Mouse (Mus musculus): ENCODE measurements around the gene Tmem150a. TPM values are rescaled to one million over a fixed set of nuclear protein-coding genes. Genes with fewer than 3 reads are reported as not detected.

Gene Tmem150a
- total RNA-seq, 1 experiment from 2014 or later = 0.93 TPM

DNA sequence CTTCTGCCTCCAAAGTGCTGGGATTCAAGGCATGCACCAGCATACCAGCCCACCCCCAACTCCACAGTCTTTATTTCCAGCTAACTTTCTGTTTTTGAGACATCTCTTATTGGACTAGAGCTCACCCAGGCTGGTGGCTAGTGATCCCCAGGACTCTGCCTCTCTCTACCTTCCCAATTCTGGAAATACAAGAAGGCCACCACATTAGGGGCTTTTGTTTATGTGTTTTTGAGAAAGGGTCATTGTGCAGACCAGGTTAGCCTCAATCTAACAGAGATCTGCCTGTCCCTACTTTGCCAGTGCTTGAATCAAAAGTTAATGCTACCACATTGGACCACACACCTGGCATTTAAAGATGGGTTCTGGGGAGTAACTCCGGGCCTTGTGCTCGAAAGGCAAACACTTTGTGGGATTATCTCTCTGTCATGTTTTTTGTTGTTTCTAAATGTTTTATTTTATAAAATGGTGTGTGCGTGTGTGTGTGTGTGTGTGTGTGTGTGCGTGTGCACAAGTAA, 12.3 kb downstream of the Tmem150a start:
- no peak for ATAC-seq (ENCODE audit: extremely low read depth, insufficient number of reproducible peaks, low FRiP score, poor library complexity, severe bottlenecking)

DNA sequence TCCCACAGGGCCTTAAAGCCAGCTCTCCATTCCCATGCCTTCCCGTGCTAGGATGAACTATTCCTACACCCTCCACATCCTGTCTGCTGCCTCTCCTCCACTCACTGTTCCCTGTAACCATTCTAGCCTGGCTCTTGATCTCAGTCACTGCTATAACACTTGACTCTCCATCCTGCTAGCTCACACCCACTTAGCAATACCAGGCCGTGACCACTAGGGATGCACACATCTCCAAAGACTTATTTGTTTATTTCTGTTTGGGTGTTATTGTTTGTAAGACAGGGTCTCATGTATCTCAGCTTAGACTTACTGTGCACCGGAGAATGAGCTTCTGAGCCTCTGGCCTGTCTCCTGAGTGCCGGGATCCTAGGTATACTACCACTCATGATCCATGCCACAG, 14.3 kb downstream of the Tmem150a start:
- ATAC-seq (ENCODE audit: extremely low read depth, insufficient number of reproducible peaks, low FRiP score, poor library complexity, severe bottlenecking) = no peak

GRCm38 (mm10) chr6:72370091-72370490, 14.8 kb downstream of the Tmem150a start:
- ATAC-seq (ENCODE audit: extremely low read depth, insufficient number of reproducible peaks, low FRiP score, poor library complexity, severe bottlenecking) = no peak

DNA sequence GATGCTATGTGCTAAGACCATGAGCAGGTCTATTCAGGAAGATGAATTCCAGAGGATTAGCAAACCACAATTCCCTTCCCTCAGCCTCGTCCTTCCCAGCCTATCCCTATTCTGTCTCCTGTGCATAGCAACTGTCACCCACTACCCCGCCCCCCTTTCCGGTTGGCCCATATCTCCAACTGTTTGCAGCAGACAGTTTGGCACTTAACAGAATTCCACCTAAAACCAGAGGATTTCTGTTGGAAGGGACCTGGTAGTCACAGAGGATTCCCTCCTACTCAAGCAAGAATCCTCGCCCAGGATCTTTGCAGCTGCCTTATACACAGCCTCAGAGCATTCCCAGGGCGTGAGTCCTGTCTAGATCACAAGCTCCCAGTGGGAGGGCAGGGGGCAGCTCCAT, 15.9 kb downstream of the Tmem150a start:
- ATAC-seq (ENCODE audit: extremely low read depth, insufficient number of reproducible peaks, low FRiP score, poor library complexity, severe bottlenecking) = no peak

- ATAC-seq (ENCODE audit: extremely low read depth, insufficient number of reproducible peaks, low FRiP score, poor library complexity, severe bottlenecking) = no peak
Observed at GRCm38 (mm10) chr6:72371571-72371970, 16.3 kb downstream of the Tmem150a start.

- no peak for ATAC-seq (ENCODE audit: extremely low read depth, insufficient number of reproducible peaks, low FRiP score, poor library complexity, severe bottlenecking)
Observed at GRCm38 (mm10) chr6:72373184-72373583, 17.9 kb downstream of the Tmem150a start.

GRCm38 (mm10) chr6:72374206-72374605, 19.0 kb downstream of the Tmem150a start:
- no peak for ATAC-seq (ENCODE audit: extremely low read depth, insufficient number of reproducible peaks, low FRiP score, poor library complexity, severe bottlenecking)

DNA sequence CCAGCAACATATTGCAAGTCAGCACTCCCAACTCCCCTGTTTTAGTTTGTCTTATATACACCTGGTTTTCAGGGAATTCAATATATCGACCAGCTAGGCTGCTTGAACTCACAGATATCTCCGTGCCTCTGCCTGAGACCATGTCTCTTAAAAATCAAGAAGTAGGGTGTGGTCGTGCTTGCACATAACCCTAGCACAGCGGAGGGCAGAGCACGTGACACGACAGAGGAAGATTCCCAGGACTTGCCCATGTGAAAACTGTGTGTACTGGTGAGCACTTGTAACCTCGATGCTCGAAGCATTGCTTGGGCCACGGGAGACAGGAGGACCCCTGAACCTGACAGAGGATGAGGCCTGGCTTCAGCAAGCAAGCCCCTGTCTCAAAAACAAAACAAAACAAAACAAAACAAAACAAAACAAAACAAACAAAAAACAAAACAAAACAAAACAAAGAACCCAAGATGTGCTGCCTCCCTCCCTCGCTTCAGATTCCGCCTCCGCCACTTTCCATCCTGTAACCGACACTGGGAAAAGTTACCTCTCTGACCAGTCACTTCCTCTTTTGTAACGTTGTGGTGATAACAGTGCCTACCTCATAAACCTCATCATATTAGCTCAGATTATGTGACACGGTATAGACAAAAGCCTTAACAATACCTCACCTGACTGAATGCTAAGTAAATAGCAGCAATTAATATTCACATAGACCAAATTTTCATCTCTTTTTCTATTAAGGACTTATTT, 19.7 kb downstream of the Tmem150a start:
- ATAC-seq (ENCODE audit: extremely low read depth, insufficient number of reproducible peaks, low FRiP score, poor library complexity, severe bottlenecking) = peak; percentile 76

DNA sequence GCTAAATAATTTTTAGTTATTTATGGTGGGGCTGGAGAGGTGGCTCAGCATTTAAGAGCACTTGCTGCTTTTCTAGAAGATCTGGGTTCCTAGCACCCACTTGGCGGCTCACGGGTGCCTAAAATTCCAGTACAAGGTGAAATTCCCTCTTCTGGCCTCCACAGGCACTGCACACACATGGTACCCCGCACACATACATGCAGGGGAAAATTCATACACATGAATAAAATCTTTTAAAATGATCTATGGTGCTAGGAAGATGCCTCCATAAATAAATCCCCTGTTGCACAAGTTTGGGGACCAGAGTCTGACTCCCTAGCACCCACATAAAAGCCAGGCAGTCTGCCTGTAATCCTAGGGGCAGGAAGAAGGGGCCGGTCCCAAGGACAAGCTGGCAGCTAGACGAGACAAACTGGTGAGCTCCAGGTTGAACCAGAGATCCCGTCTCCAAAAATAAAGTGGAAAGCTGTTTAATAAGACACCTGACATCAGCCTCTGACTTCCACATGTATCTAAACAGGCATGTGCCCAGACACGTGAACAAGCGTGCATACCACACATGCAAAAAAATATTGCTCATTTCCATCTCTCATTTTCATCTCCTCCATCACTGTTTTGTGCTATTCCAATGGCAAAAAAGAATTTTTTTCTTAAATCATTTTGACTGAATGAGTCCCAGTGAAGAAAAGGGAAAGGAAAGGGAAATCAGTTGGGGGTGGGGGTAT, 23.4 kb downstream of the Tmem150a start:
- ATAC-seq (ENCODE audit: extremely low read depth, insufficient number of reproducible peaks, low FRiP score, poor library complexity, severe bottlenecking) = no peak

DNA sequence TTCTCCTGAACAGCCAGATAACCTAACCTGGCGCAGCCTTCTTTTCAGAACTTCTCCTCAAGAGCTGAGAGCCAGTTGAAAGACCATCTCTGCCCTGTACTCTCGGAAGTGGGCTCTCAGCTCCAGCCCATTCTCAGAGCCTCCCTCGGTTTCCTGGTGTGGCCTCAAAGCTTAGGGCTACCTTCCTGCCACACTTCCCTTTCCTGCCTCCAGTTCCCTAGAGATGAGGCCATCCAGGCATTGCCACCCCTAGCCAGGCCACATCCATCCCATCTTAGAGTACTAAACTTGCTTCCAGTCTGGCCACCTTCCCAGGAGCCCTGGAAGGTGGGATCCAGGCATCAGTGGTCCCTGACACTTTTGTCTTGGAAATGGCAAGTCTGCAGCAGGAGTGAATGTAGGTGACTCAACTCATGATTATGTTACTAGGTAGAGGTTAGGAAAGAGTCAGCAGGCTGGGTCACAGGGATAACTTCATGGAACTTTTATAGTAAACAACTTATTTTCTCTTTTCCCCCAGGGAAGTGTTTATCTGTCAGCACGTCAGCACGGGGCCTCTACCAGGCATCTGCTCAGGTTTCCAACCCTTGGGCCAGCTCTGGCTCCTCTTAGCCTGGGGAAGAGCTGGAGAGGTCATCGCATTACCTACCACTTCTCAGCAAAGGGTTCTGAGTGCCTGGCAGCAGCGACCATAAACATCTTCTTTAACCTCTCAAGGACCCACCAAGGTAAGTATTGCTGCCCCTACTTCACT, 24.3 kb downstream of the Tmem150a start:
- ATAC-seq (ENCODE audit: extremely low read depth, insufficient number of reproducible peaks, low FRiP score, poor library complexity, severe bottlenecking) = 0 out of 2 replicates have a peak, but pooled peaks have one; percentile 1

GRCm38 (mm10) chr6:72380131-72380770, 25.0 kb downstream of the Tmem150a start, which contains the start of gene Vamp5:
Gene Vamp5 (minus strand): TSS chr6:72380468.
- peak; percentile 91 for ATAC-seq (ENCODE audit: extremely low read depth, insufficient number of reproducible peaks, low FRiP score, poor library complexity, severe bottlenecking)

GRCm38 (mm10) chr6:72382494-72382893, 27.2 kb downstream of the Tmem150a start:
- no peak for ATAC-seq (ENCODE audit: extremely low read depth, insufficient number of reproducible peaks, low FRiP score, poor library complexity, severe bottlenecking)

GRCm38 (mm10) chr6:72383142-72383820, 28.0 kb downstream of the Tmem150a start:
- no peak for ATAC-seq (ENCODE audit: extremely low read depth, insufficient number of reproducible peaks, low FRiP score, poor library complexity, severe bottlenecking)

GRCm38 (mm10) chr6:72383952-72384351, 28.7 kb downstream of the Tmem150a start:
- ATAC-seq (ENCODE audit: extremely low read depth, insufficient number of reproducible peaks, low FRiP score, poor library complexity, severe bottlenecking) = no peak

- ATAC-seq (ENCODE audit: extremely low read depth, insufficient number of reproducible peaks, low FRiP score, poor library complexity, severe bottlenecking) = no peak
Observed at GRCm38 (mm10) chr6:72385258-72385657, 30.0 kb downstream of the Tmem150a start.

GRCm38 (mm10) chr6:72386561-72386960, 31.3 kb downstream of the Tmem150a start:
- ATAC-seq (ENCODE audit: extremely low read depth, insufficient number of reproducible peaks, low FRiP score, poor library complexity, severe bottlenecking) = no peak

- ATAC-seq (ENCODE audit: extremely low read depth, insufficient number of reproducible peaks, low FRiP score, poor library complexity, severe bottlenecking) = no peak
Observed at GRCm38 (mm10) chr6:72387816-72388215, 32.6 kb downstream of the Tmem150a start.

GRCm38 (mm10) chr6:72388266-72388665, 33.0 kb downstream of the Tmem150a start:
- ATAC-seq (ENCODE audit: extremely low read depth, insufficient number of reproducible peaks, low FRiP score, poor library complexity, severe bottlenecking) = no peak

Measured in neutrophil, adult 5-6 weeks (primary cell).